Mouse (Mus musculus) intestine, embryonic 16.5 days (tissue): ENCODE measurements around the gene Kansl1. TPM values are rescaled to one million over a fixed set of nuclear protein-coding genes. Genes with fewer than 3 reads are reported as not detected.

ENCODE experiments used
- ATAC-seq: fragments of 200-750 bp; cut with Nextera tagmentation; 2 replicates; pipeline ENCODE4 v1.8.0; 2017; ENCODE audit warnings: moderate TSS enrichment, moderate library complexity
- H3K27ac ChIP-seq: fragments of 300-500 bp; sonication (generic); 2 replicates; pipeline ENCODE4 v1.5.1; 2014; ENCODE audit warnings: mild to moderate bottlenecking, low read length
- H3K27me3 ChIP-seq: fragments of 300-500 bp; sonication (generic); replicated peaks from 2 replicates; pipeline ENCODE4 v1.6.1; 2014; ENCODE audit warnings: low read length, control low read depth, mixed read lengths; ENCODE audit not compliant: control insufficient read depth, insufficient read depth
- H3K36me3 ChIP-seq: fragments of 300-500 bp; sonication (generic); 2 replicates; pipeline ENCODE4 v1.6.1; 2014; ENCODE audit warnings: low read length, control low read depth; ENCODE audit not compliant: control insufficient read depth, insufficient read depth
- H3K4me1 ChIP-seq: fragments of 300-500 bp; sonication (generic); 2 replicates; pipeline ENCODE4 v1.6.1; 2014; ENCODE audit warnings: low read length, control low read depth, mixed read lengths; ENCODE audit not compliant: control insufficient read depth, insufficient read depth
- H3K4me2 ChIP-seq: fragments of 300-500 bp; sonication (generic); 2 replicates; pipeline ENCODE4 v1.6.1; 2014; ENCODE audit warnings: low read depth, low read length, control low read depth
- H3K4me3 ChIP-seq: fragments of 300-500 bp; sonication (generic); 2 replicates; pipeline ENCODE4 v1.5.1; 2014; ENCODE audit warnings: mild to moderate bottlenecking, low read length
- H3K9ac ChIP-seq: fragments of 300-500 bp; sonication (generic); 2 replicates; pipeline ENCODE4 v1.6.1; 2014; ENCODE audit warnings: low read depth, low read length
- H3K9me3 ChIP-seq: fragments of 300-500 bp; sonication (generic); 2 replicates; pipeline ENCODE4 v1.6.1; 2016; ENCODE audit warnings: low read length, control low read depth; ENCODE audit not compliant: control insufficient read depth
- WGBS: fragments of 180-500 bp; shearing (Covaris S2); extraction: QIAGEN DNeasy Blood & Tissue Kit; methylation state at CpG from one replicate; pipeline ENCODE4 v1.1.7; 2014; 5-methylcytosine and 5-hydroxymethylcytosine counted together
- microRNA-seq: library from miRNA; unstranded; fragments of <30 nt; microRNA quantifications from one replicate; pipeline ENCODE4, GENCODE M21; 2016
- polyA plus RNA-seq: library from polyadenylated mRNA; unstranded; fragments of >200 nt; fragmentation: Nextera tagmentation; extraction: Ambion mirVana; gene quantifications from 2 replicates; pipeline ENCODE4 v1.2.1, GENCODE M21; 2015

Gene Kansl1
- polyA plus RNA-seq, 1 experiment from 2014 or later = 13.7 TPM

DNA sequence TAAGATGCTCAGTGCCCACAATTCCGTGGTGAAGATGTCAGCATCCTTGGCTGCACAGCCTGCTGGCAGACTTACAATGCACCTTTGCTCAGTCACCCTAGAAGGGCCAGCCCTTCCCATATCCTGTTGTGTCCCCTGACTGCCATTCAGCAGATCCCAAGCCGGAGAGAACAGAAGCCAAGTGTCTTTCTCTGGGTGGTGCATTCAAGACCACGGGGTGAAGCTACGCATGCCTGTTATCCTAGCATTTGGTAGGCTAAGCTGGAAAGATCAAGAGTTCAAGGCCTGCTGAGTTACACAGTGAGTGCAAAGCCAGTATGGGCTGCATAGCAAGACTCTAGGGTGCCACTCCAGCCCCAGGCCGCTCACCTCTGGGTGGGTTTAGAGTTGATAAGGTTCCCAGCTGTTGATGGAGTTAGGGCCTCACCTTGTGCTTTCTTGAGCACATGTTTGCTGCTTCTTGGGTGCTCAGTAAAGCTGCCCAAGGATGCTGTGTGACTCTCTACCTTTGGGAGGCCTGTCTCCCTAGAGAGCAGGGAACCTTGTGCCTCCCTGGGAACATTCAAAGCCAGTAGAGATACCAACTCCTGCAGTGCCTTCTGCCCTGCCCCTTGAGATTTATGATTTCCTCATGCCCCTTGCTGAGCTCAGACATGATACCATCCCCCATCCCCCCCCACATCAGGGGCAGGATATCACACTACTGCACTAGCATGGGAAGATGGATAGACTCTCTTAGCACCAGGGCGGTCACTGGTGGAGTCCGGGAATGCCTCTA is 176.0 kb downstream of the Kansl1 start:
- WGBS = 83% methylated on average over 7 of the region's 7 CpGs
- Histone ChIP-seq H3K4me3 (no peak overlapping the region), H3K9me3 (no peaks in the 10 kb centered on the region), H3K4me1 (peaks cover 20% of the 10 kb centered on the region), H3K9ac (no peak overlapping the region), H3K27ac (peak overlapping the region; percentile 86), H3K36me3 (no peaks in the 10 kb centered on the region), H3K4me2 (peak overlapping the region; percentile 21; the same call in 1 of the 2 replicates), H3K27me3 (no peaks in the 10 kb centered on the region)
- ATAC-seq = peak; percentile 65

DNA sequence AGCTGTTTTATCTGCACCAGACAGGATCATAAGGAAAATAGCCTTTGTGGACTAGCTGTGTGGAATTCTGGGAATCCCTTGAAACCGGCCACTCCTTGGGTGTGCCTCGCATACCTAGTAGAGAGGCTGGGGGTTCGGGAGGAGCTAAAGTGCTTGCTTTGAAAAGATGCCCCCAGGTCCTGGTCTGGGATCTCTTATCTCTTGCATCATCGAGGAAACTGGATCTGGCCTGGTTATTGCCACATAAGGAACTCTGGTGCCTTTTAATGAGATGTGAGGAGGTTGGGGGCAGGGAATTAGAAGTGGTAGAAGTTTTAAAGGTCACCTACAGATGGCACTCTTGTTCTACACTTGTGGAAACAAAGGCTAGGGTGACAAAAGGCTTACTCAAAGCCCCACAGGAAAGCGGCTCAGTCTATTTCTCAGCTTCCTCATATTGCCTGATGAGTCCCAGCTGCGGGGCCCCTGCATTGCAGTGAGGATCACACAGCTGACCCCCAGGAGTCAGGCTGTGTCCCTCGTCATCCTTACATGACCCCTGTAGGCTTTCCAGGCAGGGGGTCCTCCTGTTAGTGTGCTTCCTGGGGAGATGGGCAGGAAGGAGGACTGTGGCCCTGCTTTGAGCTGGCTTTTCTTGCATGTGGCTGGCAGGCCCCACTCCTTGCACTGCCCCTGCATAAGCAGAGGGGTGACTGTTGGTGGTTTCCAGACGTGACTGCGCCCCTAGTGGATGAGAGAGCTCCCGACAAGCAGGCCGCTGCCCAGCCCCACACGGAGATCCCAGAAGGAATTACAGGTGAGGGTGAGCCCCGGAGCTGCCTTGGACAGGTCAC is 179.2 kb downstream of the Kansl1 start:
- H3K36me3 ChIP-seq = no peaks in the 10 kb centered on the region
- peak overlapping the region; percentile 86 for H3K27ac ChIP-seq
- no peaks in the 10 kb centered on the region for H3K27me3 ChIP-seq
- peaks cover 14% of the 10 kb centered on the region for H3K4me1 ChIP-seq
- 17% methylated on average over 13 of the region's 13 CpGs for WGBS
- ATAC-seq = peak; percentile 71
- no peaks in the 10 kb centered on the region for H3K9me3 ChIP-seq
- peak overlapping the region; percentile 55 for H3K9ac ChIP-seq
- H3K4me3 ChIP-seq = no peak overlapping the region
- H3K4me2 ChIP-seq = peak overlapping the region; percentile 39

DNA sequence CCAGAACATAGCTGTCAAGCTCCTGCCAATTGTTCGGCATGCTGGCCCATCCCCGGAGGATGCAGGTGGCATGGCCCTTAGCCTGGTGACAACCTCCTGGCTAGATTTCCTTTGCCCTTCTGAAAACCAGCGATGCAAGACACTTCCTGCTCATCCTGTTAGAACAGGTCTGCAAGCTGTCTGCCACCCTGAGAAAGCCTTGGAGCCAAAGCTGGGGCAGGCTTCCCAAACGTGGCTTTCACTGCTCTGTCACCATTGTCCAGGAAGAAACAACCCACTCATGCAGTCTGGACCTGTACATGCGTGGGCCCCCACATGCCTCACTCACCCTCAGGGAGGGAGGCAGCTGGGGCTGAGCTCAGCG is 179.8 kb downstream of the Kansl1 start:
- Histone ChIP-seq H3K4me1 (peaks cover 14% of the 10 kb centered on the region), H3K36me3 (no peaks in the 10 kb centered on the region), H3K27ac (peak overlapping the region; percentile 85), H3K4me2 (no peak overlapping the region), H3K27me3 (no peaks in the 10 kb centered on the region), H3K9ac (no peak overlapping the region), H3K9me3 (no peaks in the 10 kb centered on the region), H3K4me3 (no peak overlapping the region)
- peak; percentile 12; the same call in 1 of the 2 replicates for ATAC-seq
- 43% methylated on average over 6 of the region's 6 CpGs for WGBS

DNA sequence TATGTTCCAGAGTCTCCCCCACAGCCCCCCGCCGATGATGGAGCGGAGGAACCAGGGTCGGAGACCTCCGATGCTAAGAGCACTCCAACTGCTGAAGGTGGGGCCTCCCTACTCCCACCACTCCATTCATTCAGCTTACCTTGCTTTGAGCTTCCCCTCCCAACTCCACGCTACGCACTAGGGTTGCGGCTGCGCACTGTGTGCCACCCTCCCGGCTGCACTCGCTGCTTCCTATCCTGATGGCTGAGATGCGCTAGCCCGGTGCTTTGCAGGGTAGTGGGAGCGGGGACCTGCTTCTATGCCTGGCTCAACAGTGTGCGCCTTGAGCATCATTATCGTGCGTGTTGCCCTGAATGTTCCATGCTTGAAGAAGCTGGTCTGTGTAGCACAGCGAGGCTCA is 181.5 kb downstream of the Kansl1 start:
- H3K4me2 ChIP-seq = no peak overlapping the region
- H3K27ac ChIP-seq = no peak overlapping the region
- 94% methylated on average over 18 of the region's 18 CpGs for WGBS
- no peaks in the 10 kb centered on the region for H3K27me3 ChIP-seq
- H3K36me3 ChIP-seq = no peaks in the 10 kb centered on the region
- H3K9ac ChIP-seq = no peak overlapping the region
- no peaks in the 10 kb centered on the region for H3K9me3 ChIP-seq
- no peak for ATAC-seq
- H3K4me1 ChIP-seq = peaks cover 9% of the 10 kb centered on the region
- H3K4me3 ChIP-seq = no peak overlapping the region

Small RNA genes lying within 50 kb of the gene (microRNA-seq; reads per million reads assigned to microRNA genes)
- not detected for gene Gm47315

Other genes with a start within 250 kb of the Kansl1 start
- gene Mapt, start 237.5 kb downstream of the Kansl1 start, polyA plus RNA-seq = 13.6 and 15.8 TPM in 2 replicates
- gene Cdc27, start 81.8 kb upstream of the Kansl1 start, polyA plus RNA-seq = 20.5 and 24.4 TPM in 2 replicates
- 4.7 and 6.3 TPM in 2 replicates for gene Myl4, start 81.8 kb upstream of the Kansl1 start, polyA plus RNA-seq
- gene Itgb3, start 139.1 kb upstream of the Kansl1 start, polyA plus RNA-seq = 4.9 and 5.5 TPM in 2 replicates
- 0.02 TPM in 1 of 2 replicates, not detected in the other for gene Gm11639, start 216.8 kb upstream of the Kansl1 start, polyA plus RNA-seq